Mouse (Mus musculus): Measurements from ENCODE around the gene Arf1.

DNA sequence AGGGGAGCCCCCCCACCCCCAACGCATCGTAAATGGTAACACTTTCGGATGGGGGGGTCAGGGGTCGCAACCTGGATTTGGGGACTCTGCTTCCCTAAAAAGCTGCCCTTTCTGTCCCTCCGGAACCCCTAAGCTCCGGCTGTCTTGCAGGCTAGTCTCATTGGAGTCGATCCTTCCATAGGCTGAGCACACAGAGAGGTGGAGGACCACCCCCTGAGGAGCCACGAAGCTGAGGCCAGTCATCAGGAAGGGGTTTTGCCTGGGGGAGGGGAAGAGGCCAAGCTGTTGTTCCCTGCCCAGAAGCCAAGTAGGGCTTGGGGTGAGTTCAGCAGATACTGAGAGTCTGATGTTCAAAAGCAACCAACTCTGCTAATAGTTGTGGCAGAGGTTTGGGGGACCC lies 36.5 kb upstream of the Arf1 start:
- TF ChIP-seq CTCF (IDR thresholded peaks at IDR 0.05 in 2 of 3, conservative IDR thresholded peaks at IDR 0.05 in 1 of 3; ENCODE audit: control insufficient read depth in 1 of 3, insufficient read depth in 1 of 3, low read depth in 2 of 3, low read length in 3 of 3, poor library complexity in 1 of 3, severe bottlenecking in 1 of 3): no peak
- TF ChIP-seq MYB (IDR thresholded peaks at IDR 0.05; ENCODE audit: low read depth, low read length): no peak
- TF ChIP-seq USF1 (IDR thresholded peaks at IDR 0.05; ENCODE audit: low read depth, low read length): no peak
- no peak for TF ChIP-seq GATA1 (IDR thresholded peaks at IDR 0.05; ENCODE audit: low read depth, low read length)
- TF ChIP-seq POLR2A (IDR thresholded peaks at IDR 0.05; ENCODE audit: control insufficient read depth in 1 of 2, insufficient read depth in 1 of 2, low read depth in 1 of 2, low read length in 2 of 2, poor library complexity in 1 of 2): no peak
- no peak for TF ChIP-seq RAD21 (IDR thresholded peaks at IDR 0.05; ENCODE audit: low read depth, low read length)

Measured in MEL (cell line).